Mouse (Mus musculus) urinary bladder, postnatal 25 days (tissue): ENCODE data around the gene Pcbp4.
A peak's percentile ranks its signal among the peaks of the same experiment; 100 is the strongest.

Source experiments
- DNase-seq: peaks from one replicate; pipeline ENCODE4 v3.0.0; 2022; ENCODE audit warnings: low spot score

Pcbp4 gene

DNA sequence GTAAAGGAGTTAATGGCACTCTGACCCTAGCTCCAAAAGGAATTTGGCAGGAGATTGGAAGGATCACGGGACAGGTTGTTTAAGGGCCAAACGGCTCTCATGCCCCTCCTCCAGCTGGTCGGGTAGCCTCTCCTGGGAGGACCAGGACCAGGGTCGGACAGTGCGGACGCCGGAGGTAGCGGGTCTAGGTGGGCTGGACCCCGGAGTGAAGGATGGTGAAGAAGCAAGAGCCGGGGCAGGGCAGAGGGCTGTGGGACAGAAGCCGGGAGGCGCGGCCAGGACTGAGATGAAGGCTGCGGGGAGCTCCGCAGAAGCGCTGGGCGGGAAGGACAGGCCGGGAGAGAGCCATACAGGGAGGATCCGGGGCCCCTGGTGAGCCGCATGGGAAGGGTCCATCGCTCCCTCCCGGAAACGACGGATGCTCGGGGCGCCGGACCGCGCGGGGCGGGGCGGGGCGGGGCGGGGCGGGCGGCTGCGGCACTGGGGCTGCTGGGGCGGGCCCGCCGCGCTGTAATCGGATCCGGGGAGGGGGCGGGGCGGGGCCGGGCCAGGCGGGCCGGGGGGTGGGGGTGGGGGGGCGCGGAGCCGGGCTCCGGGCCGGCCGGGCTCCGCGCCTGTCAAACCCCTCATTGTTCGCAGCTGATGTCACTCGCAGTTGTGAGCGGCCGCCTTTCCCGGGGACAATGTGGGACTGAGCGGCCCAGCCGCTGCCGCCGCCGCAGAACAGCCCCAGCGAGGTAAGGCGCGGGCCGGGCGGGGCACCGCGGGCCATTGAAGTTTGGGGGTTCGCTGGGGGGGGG is at the start of gene Pcbp4:
Gene Pcbp4 (plus strand): TSS at position 21 of the 800 bp plus-strand sequence.
- DNase-seq: no peak

GRCm38 (mm10) chr9:106405275-106405674 is 47.8 kb upstream of the Pcbp4 start:
- DNase-seq: no peak

DNA sequence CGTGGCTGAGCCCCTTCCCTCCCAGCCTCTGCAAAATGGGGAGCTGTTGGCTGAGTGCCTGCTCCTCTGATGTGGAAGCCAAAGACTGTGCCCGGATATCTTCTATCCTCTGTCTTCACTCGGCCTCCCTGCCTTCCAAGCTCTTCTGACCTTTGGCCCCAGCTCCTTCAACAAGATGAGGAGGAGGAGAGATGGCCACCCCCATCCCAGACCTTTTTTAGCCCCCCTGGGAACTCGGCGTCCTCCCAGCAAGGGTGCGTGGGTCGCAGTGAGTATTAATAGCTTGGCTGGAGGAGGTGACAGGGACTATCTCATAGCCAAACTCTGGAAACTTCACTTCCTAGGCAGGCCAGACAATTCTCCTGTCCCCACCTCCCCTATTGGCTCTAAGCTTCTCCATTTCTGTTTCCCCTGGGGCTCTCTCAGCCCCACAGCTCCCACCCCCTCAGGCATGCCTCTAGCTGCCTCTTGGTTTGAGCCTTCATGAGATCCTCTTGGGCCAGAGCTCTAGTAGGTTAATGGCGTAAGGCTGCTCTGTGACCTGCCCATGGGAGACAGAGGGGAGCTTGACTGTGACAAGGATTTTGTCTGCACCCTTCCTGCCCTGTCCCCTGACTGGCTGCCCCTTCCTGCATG is 46.5 kb upstream of the Pcbp4 start:
- DNase-seq: no peak

DNA sequence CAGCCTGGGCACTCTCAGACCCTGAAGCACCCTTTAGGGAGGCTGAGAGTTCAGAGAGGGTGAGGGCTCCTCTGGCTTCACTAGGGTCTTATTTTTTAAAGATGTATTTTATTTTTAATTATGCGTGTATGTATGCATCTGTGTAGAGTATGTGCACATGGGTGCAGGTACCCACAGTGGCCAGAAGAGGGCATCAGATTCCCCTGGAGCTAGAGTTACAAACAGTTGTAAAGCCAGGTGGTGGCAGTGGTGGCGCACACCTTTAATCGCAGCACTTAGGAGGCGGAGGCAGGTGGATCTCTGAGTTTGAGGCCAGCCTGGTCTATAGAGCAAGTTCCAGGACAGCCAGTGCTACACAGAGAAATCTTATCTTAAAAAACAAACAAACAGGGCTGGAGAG is 44.0 kb upstream of the Pcbp4 start:
- no peak for DNase-seq

DNA sequence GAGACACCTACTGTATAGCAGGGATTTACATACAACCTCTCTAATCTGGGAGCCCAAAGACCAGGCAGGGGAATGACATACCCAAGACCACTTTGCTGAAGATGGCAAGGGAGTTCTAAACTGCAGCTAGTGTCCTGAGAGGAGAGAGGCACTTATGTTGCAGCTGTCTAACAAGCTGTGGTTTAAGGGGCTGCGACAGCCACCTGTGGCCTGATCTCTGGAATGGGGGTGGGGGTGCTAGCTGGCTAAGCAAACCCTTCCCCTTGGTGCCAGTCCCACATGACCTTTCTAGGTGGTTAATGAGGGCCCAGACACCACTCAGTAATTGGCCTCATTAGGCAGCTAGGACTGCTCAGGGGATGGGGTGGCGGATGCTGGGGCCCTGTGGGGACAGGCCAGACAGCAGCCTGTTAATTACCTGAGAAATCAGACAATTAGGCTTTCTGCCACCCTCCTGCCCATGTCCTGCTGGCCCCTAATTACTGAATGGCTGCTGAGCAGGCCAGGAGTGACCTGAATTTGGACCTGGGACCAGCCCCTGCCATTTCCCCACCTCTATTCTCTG is 42.9 kb upstream of the Pcbp4 start:
- DNase-seq: no peak

DNA sequence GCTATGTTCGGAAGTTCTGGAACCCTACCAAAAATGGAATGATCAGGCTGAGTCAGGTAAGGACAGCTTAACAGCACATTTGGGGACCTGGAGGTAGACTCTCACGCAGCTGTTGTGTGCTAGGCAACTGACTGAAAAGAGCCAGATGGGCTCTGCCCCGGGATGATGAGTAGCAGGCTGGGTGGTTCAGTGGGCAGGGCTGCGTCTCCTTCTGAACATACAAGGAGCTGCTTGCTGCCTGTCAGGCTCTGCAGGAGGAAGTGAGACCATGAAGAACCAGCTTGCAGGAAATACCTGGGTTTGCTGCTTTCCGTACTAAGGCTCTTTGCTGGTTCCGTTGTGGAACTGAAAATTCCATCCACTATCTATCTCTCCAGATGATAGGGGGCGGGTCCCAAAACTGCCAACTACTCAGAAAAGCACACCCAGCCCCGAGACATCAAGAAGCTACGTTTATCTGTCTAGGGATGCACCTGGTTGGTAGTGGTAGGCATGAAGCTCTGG is 41.9 kb upstream of the Pcbp4 start:
- no peak for DNase-seq

GRCm38 (mm10) chr9:106411729-106412128 is 41.4 kb upstream of the Pcbp4 start:
- no peak for DNase-seq

GRCm38 (mm10) chr9:106412210-106412609 is 40.9 kb upstream of the Pcbp4 start:
- DNase-seq: no peak

DNA sequence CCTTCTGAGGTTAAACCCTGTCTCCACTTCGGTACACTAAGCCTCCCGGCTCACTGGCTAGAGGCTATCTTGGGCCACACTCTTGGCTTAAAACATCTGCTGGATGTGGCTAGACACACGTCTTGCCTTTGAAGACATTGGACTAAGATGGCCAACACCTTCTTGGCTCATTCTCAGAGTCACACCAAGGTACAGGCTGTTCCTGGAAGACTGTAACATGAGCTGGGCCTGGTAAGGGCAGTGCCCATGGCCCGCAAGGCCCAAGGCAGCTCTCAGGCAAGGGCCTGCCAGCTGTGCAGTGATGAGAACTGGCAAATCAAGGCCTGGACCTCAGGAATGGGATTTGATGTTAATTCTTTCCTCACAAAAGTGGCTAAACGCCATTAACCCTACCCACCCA is 39.5 kb upstream of the Pcbp4 start:
- DNase-seq: no peak

GRCm38 (mm10) chr9:106416826-106417225 is 36.3 kb upstream of the Pcbp4 start:
- no peak for DNase-seq

- peak; percentile 64 for DNase-seq
Measured at GRCm38 (mm10) chr9:106417841-106418625, 35.1 kb upstream of the Pcbp4 start.

DNA sequence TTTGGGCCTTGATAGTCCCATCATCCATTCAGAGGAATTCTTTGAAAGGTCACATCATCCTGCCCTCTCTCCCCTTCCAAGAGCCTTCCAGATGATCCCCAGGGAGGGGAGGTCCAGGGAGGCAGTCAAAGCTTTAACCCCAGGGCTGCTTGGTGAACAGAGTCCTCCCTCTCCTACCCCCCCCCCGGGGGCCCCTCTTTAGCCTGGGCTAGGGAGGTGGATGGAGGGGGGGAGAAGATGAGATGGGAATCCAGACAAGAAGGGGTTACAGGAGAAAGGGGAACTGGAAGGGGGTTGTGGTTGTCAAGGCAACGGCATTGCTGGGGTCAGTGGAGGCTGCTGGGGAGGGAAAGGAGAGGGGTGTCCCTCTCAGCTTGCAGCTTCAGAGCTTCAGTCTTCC is 32.5 kb upstream of the Pcbp4 start:
- no peak for DNase-seq

GRCm38 (mm10) chr9:106421033-106421864 is 31.8 kb upstream of the Pcbp4 start:
- no peak for DNase-seq

- DNase-seq: peak; percentile 81
Measured at GRCm38 (mm10) chr9:106421865-106422160, 31.3 kb upstream of the Pcbp4 start.

DNA sequence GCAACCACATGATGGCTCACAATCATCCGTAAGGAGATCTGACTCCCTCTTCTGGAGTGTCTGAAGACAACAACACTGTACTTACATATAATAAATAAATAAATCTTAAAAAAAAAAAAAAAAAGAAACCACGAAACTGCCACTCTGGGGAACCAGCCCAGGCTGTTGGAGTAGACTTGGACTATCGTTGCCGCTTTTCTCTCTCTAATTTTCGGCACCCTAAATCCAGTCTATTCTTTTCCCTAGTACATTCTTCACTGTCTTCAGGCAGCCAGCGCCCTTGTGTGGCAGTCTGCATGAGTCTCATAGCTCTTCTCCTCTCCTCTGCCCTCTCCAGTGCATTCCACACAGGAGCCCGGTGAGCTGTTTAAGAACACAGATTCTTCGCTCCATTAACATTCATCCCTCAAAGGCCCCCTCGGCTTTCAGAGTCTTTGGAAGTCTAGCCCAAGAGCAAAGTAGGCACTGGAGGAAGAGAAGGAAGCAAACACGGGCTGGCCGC is 24.3 kb upstream of the Pcbp4 start:
- no peak for DNase-seq

DNA sequence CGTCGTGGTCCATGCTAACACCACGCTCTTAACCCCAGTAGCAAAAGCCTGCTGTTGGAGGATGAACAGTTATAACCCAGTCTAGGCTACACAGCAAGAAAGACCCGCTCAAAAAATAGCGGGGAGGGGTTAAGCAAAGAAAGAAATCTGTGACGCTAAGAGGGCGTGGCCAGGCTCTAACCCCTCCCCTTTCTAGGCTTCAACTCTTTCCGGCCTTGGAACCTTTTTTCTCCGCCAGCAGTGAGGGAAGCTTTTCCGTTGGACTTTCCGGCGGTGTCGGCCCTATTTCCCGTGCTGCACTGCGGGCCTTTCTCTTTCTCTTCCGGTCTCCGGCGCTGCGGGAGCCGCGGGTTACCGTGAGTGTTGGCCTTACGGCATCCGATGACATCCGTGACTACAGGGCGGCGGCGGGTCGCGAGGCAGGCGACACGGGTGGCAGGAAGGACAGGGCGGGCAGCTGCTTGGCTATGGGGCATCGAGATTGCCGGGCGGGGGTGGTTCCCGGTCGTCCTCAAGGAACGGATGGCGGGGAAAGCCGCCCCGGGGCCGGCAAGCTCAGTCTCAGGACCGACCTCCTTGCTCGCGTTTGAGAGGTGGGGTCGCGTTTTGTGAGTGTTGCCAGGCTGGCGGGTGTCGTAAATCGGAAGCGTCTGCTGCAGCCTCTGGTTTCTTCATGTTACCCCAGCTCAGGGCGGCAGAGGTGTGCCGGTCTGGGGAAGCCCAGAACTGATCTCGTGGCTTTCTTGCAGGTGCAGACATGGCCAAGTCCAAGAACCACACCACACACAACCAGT is 23.7 kb upstream of the Pcbp4 start, which contains the start of gene Rpl29:
Gene Rpl29 (plus strand): TSS at position 234 of the 794 bp plus-strand sequence.
- peak; percentile 94 for DNase-seq

DNA sequence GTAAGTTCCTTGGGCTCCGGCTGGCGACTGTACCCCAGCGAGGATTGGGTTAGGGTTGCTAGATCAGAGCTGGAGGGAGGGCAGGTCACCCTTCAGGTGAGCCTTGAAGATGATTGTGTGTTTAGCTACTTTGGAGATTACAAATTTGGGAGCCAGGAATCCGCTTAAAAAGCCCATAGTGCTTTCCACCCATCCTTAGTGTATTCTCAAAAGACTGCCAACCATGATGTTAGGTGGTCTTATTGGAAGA is 23.2 kb upstream of the Pcbp4 start:
- DNase-seq: no peak

DNA sequence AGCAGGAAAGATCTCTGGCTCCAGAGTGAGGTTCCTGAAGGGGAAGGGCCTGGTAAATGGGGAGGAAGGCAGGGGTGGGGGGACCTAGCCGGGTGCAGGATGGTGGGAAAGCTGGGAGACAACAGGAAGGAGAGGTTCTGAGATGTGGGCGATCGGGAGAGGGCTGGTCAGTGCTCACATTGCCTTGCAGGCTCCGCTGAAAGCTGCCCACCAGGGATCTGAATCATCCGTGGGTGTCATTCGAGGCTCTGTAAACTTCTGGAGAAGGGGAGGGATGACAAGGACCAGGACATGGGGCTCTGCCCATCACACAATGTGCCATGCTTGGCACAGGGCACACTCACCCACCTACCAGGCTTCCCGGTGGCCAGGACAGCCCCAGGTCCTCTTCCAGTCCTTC is 19.7 kb upstream of the Pcbp4 start:
- no peak for DNase-seq

- DNase-seq: no peak
Measured at GRCm38 (mm10) chr9:106436566-106436965, 16.5 kb upstream of the Pcbp4 start.

- DNase-seq: no peak
Measured at GRCm38 (mm10) chr9:106442680-106443079, 10.4 kb upstream of the Pcbp4 start.

DNA sequence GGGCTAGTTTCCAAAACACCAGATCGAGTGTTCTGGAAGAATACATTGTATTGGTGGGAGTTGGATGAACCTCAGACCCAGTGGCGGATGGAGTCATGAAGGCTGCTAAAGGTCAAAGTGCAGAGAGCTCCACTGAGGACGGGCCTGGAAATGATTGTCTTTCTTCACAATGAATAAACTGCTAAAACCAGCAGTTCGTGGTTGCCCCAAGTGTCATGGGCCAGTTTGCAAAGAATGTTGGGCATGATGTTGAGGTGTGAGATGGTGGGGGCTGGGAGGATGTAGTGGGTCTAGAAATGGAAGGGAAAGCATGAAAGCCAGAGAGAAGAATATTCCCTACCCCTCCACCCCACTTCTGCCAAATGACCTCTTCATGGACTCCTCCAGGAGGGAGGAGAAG is 8.3 kb upstream of the Pcbp4 start:
- DNase-seq: no peak
